Comparison of ENCODE assay signal across 13 mouse cellular contexts in genomic region chr5:112055018-112055417, GRCm38 (mm10).
"Had no signal": no experiment of that assay in that cellular context is flagged by ENCODE, and none has a peak within 500 bp of the region (broad histone marks: within the 10 kb centered on the region; RNA-seq: fewer than 3 reads in every experiment).

No protein-coding gene starts in this region.

- DNase-seq: gastrocnemius, postnatal 14 days; gastrocnemius, postnatal 36 days; heart, adult 11 months; heart, adult 2 months; heart, postnatal 10 days; heart, postnatal 4 days; kidney, adult 18-20 months; kidney, adult 8-10 months; kidney, postnatal 10 days; kidney, postnatal 25 days; kidney, postnatal 4 days; liver; liver, embryonic 13.5 days had no signal
